Mouse (Mus musculus) thymus, postnatal 4 days (tissue): ENCODE measurements around the gene Irf4.
A peak's percentile ranks its signal among the peaks of the same experiment; 100 is the strongest.

Source experiments
- DNase-seq: peaks from one replicate; pipeline ENCODE4 v3.0.0; 2021

Gene Irf4

GRCm38 (mm10) chr13:30749021-30749556 is at the start of gene Irf4:
TSS of gene Irf4 (plus strand) at chr13:30749226.
- DNase-seq = peak; percentile 82

- DNase-seq = no peak
These were observed 46.3 kb upstream of the Irf4 start for GRCm38 (mm10) chr13:30702695-30703094.

GRCm38 (mm10) chr13:30704246-30705095 is 44.6 kb upstream of the Irf4 start:
- DNase-seq = no peak

- no peak for DNase-seq
These were observed 38.0 kb upstream of the Irf4 start for GRCm38 (mm10) chr13:30711066-30711465.

- no peak for DNase-seq
These were observed 37.3 kb upstream of the Irf4 start for GRCm38 (mm10) chr13:30711711-30712110.

- DNase-seq = no peak
These were observed 36.7 kb upstream of the Irf4 start for GRCm38 (mm10) chr13:30712280-30712679.

- DNase-seq = no peak
These were observed 35.4 kb upstream of the Irf4 start for GRCm38 (mm10) chr13:30713621-30714020.

GRCm38 (mm10) chr13:30714552-30714951 is 34.5 kb upstream of the Irf4 start:
- DNase-seq = no peak

GRCm38 (mm10) chr13:30715060-30715459 is 34.0 kb upstream of the Irf4 start:
- no peak for DNase-seq

- DNase-seq = no peak
These were observed 33.5 kb upstream of the Irf4 start for GRCm38 (mm10) chr13:30715573-30715972.

GRCm38 (mm10) chr13:30716611-30717010 is 32.4 kb upstream of the Irf4 start:
- no peak for DNase-seq

- DNase-seq = no peak
These were observed 26.4 kb upstream of the Irf4 start for GRCm38 (mm10) chr13:30722601-30723000.

- DNase-seq = no peak
These were observed 25.8 kb upstream of the Irf4 start for GRCm38 (mm10) chr13:30723258-30723657.

- DNase-seq = no peak
These were observed 25.2 kb upstream of the Irf4 start for GRCm38 (mm10) chr13:30723858-30724257.

GRCm38 (mm10) chr13:30724691-30725271 is 24.2 kb upstream of the Irf4 start:
- no peak for DNase-seq

GRCm38 (mm10) chr13:30726879-30727278 is 22.1 kb upstream of the Irf4 start:
- DNase-seq = no peak

GRCm38 (mm10) chr13:30728155-30728554 is 20.9 kb upstream of the Irf4 start:
- DNase-seq = no peak

- DNase-seq = no peak
These were observed 19.8 kb upstream of the Irf4 start for GRCm38 (mm10) chr13:30729245-30729644.

- DNase-seq = no peak
These were observed 18.8 kb upstream of the Irf4 start for GRCm38 (mm10) chr13:30730104-30730793.

- DNase-seq = peak; percentile 61
These were observed 16.1 kb upstream of the Irf4 start for GRCm38 (mm10) chr13:30732709-30733445.

- no peak for DNase-seq
These were observed 12.3 kb upstream of the Irf4 start for GRCm38 (mm10) chr13:30736721-30737120.

GRCm38 (mm10) chr13:30737257-30737656 is 11.8 kb upstream of the Irf4 start:
- no peak for DNase-seq

GRCm38 (mm10) chr13:30738310-30738840 is 10.7 kb upstream of the Irf4 start:
- DNase-seq = peak; percentile 3
